Mouse (Mus musculus) CD8-positive naive resting alpha-beta T cell, adult 57 days (primary cell): ENCODE results near the gene Camkmt. TPM values are rescaled to one million over a fixed set of nuclear protein-coding genes. Genes with fewer than 3 reads are reported as not detected.

Experiments used
- total RNA-seq: library from RNA; stranded (reverse); gene quantifications from one replicate; pipeline ENCODE4 v1.2.4, GENCODE M21; 2023

Gene Camkmt
- 7.2 TPM for total RNA-seq

GRCm38 (mm10) chr17:85090120-85091099 is at the start of gene Camkmt, which contains the start of gene Prepl:
Gene Camkmt, plus strand, starts transcription at chr17:85090552.
Gene Prepl, minus strand, starts transcription at chr17:85090241.

Other genes starting within 250 kb of the Camkmt start
- gene Ppm1b, start 133.8 kb upstream of the Camkmt start, total RNA-seq: 102 TPM
- 2.1 TPM for gene Slc3a1, start 62.2 kb upstream of the Camkmt start, total RNA-seq
- gene Prepl, start 311 bp upstream of the Camkmt start, total RNA-seq: 16.9 TPM